Mouse (Mus musculus): ENCODE measurements around the gene Tango6.

DNA sequence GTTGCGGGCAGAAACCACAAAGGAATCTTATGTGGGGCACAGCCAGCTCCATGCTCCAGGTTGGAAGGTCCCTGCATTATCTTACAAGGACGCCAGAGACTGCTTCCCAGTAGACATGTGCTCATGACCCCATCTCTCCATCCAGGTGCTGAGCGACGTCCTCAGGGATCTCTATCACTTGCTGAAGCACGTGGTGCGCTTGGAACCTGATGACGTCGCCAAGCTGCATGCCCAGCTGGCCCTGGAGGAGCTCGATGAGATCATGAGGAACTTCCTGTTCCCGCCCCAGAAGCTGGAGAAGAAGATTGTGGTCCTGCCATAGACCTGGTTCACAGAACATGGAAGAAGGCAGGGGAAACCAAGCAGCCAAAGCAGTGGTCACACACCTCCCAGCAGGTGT, 167.2 kb downstream of the Tango6 start:
- TF ChIP-seq POLR2A (IDR thresholded peaks at IDR 0.05; ENCODE audit: insufficient read depth, low read length) (no peak), CTCF (IDR thresholded peaks at IDR 0.05; ENCODE audit: low read depth, low read length) (no peak), EP300 (IDR thresholded peaks at IDR 0.05; ENCODE audit: insufficient read depth, low read depth, low read length) (no peak)
